Mouse (Mus musculus): ENCODE results near the gene Pot1a.
A peak's percentile ranks its signal among the peaks of the same experiment; 100 is the strongest.

The Pot1a gene

DNA sequence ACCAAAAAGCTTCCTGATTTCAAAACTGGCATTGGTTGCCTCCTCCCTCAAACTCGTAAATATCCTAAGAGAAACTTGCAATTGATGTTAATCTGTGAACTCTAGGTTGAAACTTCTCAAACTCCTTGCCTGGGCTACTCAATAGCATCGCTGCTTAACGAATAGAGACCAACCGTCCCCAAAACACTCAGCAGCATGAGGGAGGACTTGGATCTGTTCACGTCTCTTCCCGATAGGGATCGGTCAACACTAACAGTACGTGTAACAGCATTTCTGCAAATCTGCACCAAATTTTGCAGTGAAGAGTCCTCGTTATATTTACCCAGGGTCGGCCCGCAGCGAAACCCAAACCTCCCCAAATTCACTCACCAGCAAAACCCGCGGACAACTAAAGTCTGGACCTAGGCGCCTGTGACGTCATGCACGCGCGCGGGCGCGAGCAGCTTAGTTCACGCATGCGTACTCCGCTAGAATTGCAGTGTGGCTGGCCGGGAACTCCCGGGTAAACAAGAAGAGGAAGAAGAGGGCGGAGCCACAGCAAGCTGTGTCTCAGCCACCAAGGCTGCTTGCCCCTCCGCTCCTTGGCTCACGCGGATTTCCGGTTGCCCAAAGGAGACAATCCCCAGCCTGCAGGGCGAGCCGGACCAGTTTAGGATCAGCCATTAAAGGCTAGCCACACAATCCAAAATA is at the start of gene Pot1a:
Gene Pot1a (minus strand): TSS at position 441 of the 690 bp plus-strand sequence.
- DNase-seq (ENCODE audit: low spot score in 2 of 2), result peak; percentile 92 to 93

DNA sequence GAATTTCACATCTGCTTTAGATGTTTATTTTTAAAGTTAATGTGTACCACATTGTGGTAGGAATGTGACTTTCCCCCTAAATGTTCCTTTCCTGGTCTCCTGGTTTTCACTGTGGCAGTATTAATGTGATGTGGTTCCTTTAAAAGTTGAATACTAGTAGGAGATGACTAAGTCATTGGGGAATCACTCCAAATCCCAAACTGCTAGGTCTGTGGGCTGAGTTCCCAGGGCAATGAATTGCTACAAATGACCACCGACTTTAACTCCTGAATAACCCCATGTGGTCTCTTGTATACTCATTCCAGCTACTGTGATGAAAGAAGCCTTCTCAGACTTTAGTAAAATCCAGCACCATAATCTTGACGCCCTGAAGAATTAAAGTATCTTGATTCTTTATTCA is 27.2 kb upstream of the Pot1a start:
- no peak for DNase-seq (ENCODE audit: low spot score in 2 of 2)

GRCm38 (mm10) chr6:25806021-25806420 is 3.0 kb downstream of the Pot1a start:
- DNase-seq (ENCODE audit: low spot score in 2 of 2), result no peak

DNA sequence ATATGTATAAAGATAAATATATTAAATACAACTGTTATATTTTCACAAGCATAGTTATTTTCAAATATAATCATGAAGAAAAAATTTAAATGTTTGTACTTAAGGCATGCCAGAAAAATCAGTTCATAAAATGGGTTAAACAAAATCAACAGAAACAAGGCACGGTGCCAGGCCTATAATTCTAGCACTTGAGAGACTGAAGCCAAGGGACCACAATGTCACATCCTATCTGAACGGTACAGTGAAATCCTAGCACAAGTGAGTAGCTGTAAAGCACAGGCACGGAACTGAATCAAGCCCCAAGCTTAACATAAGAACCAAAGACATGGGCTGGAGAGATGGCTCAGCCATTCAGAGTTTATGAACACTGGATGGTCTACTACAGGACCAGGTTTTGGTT is 6.8 kb downstream of the Pot1a start:
- no peak for DNase-seq (ENCODE audit: low spot score in 2 of 2)

- DNase-seq (ENCODE audit: low spot score in 2 of 2), result no peak
Measured at GRCm38 (mm10) chr6:25801230-25801629, 7.8 kb downstream of the Pot1a start.

GRCm38 (mm10) chr6:25768238-25768637 is 40.8 kb downstream of the Pot1a start:
- no peak for DNase-seq (ENCODE audit: low spot score in 2 of 2)

- no peak for DNase-seq (ENCODE audit: low spot score in 2 of 2)
Measured at GRCm38 (mm10) chr6:25767552-25767951, 41.5 kb downstream of the Pot1a start.

DNA sequence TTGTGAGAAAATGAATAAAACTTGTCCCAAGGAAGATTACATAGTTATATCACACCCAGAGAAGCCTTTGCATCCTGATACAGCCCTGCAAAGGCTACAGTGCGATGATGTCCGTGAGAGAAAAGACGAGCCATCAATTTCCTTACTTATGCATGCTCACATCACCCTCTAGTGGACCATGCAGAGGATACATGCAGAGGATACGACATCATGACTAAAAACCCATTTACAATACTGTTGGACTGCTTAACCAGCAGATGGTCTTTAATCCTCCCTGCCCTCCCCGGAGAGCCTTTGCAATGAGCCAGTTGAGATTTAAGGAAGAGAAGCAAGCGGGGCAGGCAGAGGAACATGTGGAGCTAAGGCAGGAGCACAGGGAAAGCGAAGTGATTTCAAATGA is 42.0 kb downstream of the Pot1a start:
- no peak for DNase-seq (ENCODE audit: low spot score in 2 of 2)

DNA sequence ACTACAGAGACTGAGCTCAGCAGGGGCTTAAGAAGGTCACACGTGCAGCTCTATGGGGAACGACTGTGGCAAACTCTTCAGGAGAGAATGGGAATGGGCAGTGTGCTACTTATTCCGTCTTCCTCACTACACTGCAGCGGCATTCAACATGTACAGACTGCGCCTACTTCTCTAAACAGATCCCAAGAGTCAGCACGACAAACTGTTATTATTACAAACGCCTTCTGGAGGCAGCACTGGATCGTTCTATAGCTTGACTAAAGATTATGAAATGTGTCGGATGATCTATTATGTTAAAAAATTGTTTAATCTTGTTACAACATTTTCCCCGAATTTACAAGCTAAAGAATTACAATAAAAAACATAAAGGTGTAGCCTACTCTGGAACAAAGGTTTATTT is 42.8 kb downstream of the Pot1a start:
- no peak for DNase-seq (ENCODE audit: low spot score in 2 of 2)

- no peak for DNase-seq (ENCODE audit: low spot score in 2 of 2)
Measured at GRCm38 (mm10) chr6:25752651-25753050, 56.4 kb downstream of the Pot1a start.

DNA sequence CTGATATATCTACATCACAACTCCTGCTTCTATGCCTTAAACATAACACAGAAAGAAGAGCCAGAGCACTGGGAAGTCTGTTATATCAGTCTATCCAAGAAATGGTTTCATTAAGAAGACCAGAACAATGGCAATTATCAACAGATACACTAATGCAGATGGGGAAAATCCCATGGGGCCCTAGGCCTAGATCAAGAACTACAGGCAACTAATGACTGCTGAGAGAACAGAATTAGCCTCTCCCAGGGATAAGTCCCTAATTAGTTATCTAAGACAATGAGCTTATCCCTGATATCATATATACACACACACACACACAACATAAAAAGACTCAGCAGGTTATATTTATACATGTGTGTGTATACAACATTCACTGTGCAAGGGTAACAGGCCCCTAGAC is 72.5 kb downstream of the Pot1a start:
- DNase-seq (ENCODE audit: low spot score in 2 of 2), result no peak

- DNase-seq (ENCODE audit: low spot score in 2 of 2), result no peak
Measured at GRCm38 (mm10) chr6:25726560-25726959, 82.5 kb downstream of the Pot1a start.

DNA sequence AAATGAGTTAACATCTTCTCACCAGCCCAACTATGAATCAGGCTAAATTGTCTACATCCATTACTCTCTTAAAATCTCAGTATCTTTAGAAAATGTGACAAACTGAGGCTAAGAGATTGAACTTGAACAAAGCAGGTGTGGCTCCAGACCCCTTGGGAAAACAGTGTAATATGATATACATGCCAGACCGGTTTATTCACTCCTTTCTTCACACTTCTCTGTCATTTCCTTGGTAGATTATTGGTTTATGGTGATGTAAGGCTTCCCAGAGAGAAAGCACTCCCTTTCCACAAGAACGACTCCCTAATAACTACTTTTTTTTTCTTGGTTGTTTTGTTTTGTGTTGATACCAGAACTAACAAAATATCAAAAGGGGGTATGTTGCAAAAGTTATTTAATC is 98.4 kb downstream of the Pot1a start:
- no peak for DNase-seq (ENCODE audit: low spot score in 2 of 2)

DNA sequence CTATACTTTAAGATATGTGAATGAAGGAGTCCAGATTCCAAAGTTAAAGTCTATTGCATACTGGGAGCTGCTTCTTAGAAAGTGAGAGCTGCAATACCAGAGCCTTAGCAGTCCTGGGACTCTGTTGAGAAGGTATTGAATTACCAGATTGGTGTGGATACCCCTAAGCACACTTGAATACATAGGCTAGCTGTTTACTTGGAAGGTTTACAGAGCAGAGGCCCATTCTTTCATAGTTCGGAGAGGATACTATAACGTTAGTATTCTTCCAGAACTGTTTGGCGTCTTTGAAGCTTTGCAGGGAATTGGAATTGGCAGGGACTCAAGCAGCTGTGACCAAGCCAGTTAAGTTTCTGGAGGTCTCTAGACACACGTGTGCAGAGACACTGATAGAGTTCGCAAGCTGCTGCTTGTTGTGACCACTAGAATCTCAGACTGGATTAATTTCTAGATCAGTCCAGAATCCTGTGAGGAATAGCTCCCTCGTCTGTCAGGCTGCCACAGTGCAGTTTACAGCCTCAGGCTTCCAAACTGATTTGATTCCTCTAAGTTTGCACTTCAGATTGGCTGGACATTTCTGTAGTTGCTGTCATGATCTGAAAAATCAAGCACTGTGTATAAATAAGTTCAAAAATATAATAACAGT is 99.7 kb downstream of the Pot1a start:
- DNase-seq (ENCODE audit: low spot score in 2 of 2), result peak; percentile 52

- DNase-seq (ENCODE audit: low spot score in 2 of 2), result no peak
Measured at GRCm38 (mm10) chr6:25699956-25700355, 109.1 kb downstream of the Pot1a start.

Measured in frontal cortex, postnatal 25 days (tissue).